In the genomic region with DNA sequence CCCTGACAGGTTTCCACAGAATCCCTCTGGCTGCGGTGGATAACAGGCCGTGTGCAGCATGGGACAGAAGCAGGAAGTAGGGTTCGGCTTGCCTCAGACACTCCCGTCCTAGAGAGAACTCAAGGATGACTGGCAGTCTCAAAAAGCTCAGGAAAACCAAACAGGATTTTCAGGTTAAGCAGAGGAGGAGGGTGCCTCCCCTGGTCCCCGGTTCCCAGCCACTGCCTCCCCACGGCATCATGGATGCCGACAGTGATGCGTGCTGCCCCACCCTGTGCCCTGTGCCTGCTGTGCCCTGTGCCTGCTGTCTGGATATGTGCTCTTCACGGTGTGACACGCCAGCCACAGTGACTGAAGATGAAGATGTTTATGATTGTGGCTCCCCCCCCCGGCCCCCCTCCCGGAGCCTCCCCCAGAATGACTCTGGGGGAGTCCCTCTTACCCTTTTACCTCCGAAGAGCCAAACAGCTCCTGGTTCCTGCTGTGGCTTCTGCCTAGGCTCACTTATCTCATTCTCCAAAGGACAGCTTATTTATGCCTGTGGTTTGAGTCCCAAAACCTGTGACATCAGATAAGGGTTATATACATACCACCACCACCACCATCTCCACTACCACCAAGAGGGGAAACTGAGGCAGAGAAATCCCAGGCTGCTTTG, we compare ENCODE assay signal across 13 mouse cellular contexts.
A peak's percentile ranks its signal among the peaks of the same experiment; 100 is the strongest.
DNase-seq lines count a peak whose midpoint lies in the region; ATAC-seq lines count a peak whose summit lies in the region.
"Had no signal": no experiment of that assay in that cellular context is flagged by ENCODE, and none has a peak within 500 bp of the region (broad histone marks: within the 10 kb centered on the region; RNA-seq: fewer than 3 reads in every experiment).

No protein-coding gene starts in this region.

- H3K4me3 ChIP-seq in kidney, embryonic 14.5 days (ENCODE audit: low read length): no peak overlapping the region
- no peak overlapping the region for H3K4me3 ChIP-seq in embryonic facial prominence, embryonic 10.5 days
- no peak overlapping the region for H3K4me3 ChIP-seq in liver, embryonic 16.5 days (ENCODE audit: low read depth, low read length)
- H3K4me3 ChIP-seq: heart, embryonic 15.5 days; layer of hippocampus, adult 2 months; limb, embryonic 13.5 days had no signal

- no peak overlapping the region for H3K4me2 ChIP-seq in kidney, embryonic 14.5 days (replicated peaks; ENCODE audit: low read depth, low read length)
- 0 out of 2 replicates have a peak overlapping the region, but pooled peaks have one; percentile 6 for H3K4me2 ChIP-seq in liver, embryonic 16.5 days (ENCODE audit: low read depth, low read length)
- H3K4me2 ChIP-seq: heart, embryonic 15.5 days; limb, embryonic 13.5 days had no signal

- H3K27me3 ChIP-seq in kidney, embryonic 14.5 days (ENCODE audit: control insufficient read depth, insufficient read depth, low read length): no peaks in the 10 kb centered on the region
- peaks cover 6% of the 10 kb centered on the region; the same call in 1 of the 2 replicates for H3K27me3 ChIP-seq in embryonic facial prominence, embryonic 10.5 days (replicated peaks; ENCODE audit: low read depth, poor library complexity, severe bottlenecking)
- H3K27me3 ChIP-seq in liver, embryonic 16.5 days (ENCODE audit: control insufficient read depth, insufficient read depth, low read depth, low read length): no peaks in the 10 kb centered on the region
- H3K27me3 ChIP-seq: heart, embryonic 15.5 days; limb, embryonic 13.5 days had no signal

- H3K4me1 ChIP-seq in kidney, embryonic 14.5 days (ENCODE audit: control insufficient read depth, insufficient read depth, low read length): peaks cover 21% of the 10 kb centered on the region; the same call in 1 of the 2 replicates
- peaks cover 44% of the 10 kb centered on the region for H3K4me1 ChIP-seq in embryonic facial prominence, embryonic 10.5 days
- H3K4me1 ChIP-seq in liver, embryonic 16.5 days (ENCODE audit: control insufficient read depth, low read depth, low read length): peaks cover 38% of the 10 kb centered on the region

- no peak for ATAC-seq in kidney, embryonic 14.5 days (ENCODE audit: low FRiP score, low TSS enrichment)
- no peak for ATAC-seq in liver, embryonic 16.5 days (ENCODE audit: low read depth)
- peak; percentile 38; the same call in 1 of the 2 replicates for ATAC-seq in monocyte, adult 5-6 weeks (replicated peaks; ENCODE audit: insufficient number of reproducible peaks, low FRiP score, low TSS enrichment, poor library complexity, severe bottlenecking)

- 0 out of 2 replicates have a peak overlapping the region, but pooled peaks have one; percentile 4 for H3K27ac ChIP-seq in kidney, embryonic 14.5 days (ENCODE audit: low read depth, low read length)
- H3K27ac ChIP-seq in embryonic facial prominence, embryonic 10.5 days (replicated peaks): 0 out of 2 replicates have a peak overlapping the region, but pooled peaks have one; percentile 44
- no peak overlapping the region for H3K27ac ChIP-seq in liver, embryonic 16.5 days (ENCODE audit: low read length)
- H3K27ac ChIP-seq: heart, embryonic 15.5 days; layer of hippocampus, adult 2 months; limb, embryonic 13.5 days had no signal

- H3K9ac ChIP-seq in kidney, embryonic 14.5 days (ENCODE audit: low read depth, low read length): no peak overlapping the region
- H3K9ac ChIP-seq in liver, embryonic 16.5 days (ENCODE audit: low read depth, low read length): no peak overlapping the region
- H3K9ac ChIP-seq: heart, embryonic 15.5 days; limb, embryonic 13.5 days had no signal

- H3K9me3 ChIP-seq in kidney, embryonic 14.5 days (ENCODE audit: control insufficient read depth, low read length): no peaks in the 10 kb centered on the region
- 0 out of 2 replicates have a peak, but pooled peaks cover 2% of the 10 kb centered on the region for H3K9me3 ChIP-seq in embryonic facial prominence, embryonic 10.5 days
- no peaks in the 10 kb centered on the region for H3K9me3 ChIP-seq in liver, embryonic 16.5 days (replicated peaks; ENCODE audit: control insufficient read depth, low read length)
- H3K9me3 ChIP-seq: heart, embryonic 15.5 days; limb, embryonic 13.5 days had no signal

- WGBS in kidney, embryonic 14.5 days: 59% methylated on average over 13 of the region's 13 CpGs
- 67% methylated on average over 13 of the region's 13 CpGs for WGBS in embryonic facial prominence, embryonic 10.5 days
- 17% methylated on average over 13 of the region's 13 CpGs for WGBS in liver, embryonic 16.5 days (ENCODE audit: insufficient replicate concordance)

- H3K36me3 ChIP-seq in kidney, embryonic 14.5 days (ENCODE audit: control insufficient read depth, insufficient read depth, low read length): no peaks in the 10 kb centered on the region
- no peaks in the 10 kb centered on the region for H3K36me3 ChIP-seq in embryonic facial prominence, embryonic 10.5 days (replicated peaks)
- no peaks in the 10 kb centered on the region for H3K36me3 ChIP-seq in liver, embryonic 16.5 days (ENCODE audit: control insufficient read depth, insufficient read depth)
- H3K36me3 ChIP-seq: heart, embryonic 15.5 days; limb, embryonic 13.5 days had no signal

- no peak for DNase-seq in kidney, adult 11 months
- no peak for DNase-seq in embryonic facial prominence, embryonic 10.5 days (ENCODE audit: low spot score)
- DNase-seq in left cerebral cortex, adult 9 months (ENCODE audit: low spot score in 2 of 2): no peak
- DNase-seq in layer of hippocampus, adult 9-11 months: no peak
- DNase-seq in embryo, embryonic 9.5 days (ENCODE audit: extremely low spot score): no peak
- DNase-seq: cerebellum, adult 9-11 months; spleen, adult 18-20 months had no signal
